Mouse (Mus musculus): ENCODE measurements around the gene Itga5.

The Itga5 gene

GRCm38 (mm10) chr15:103338829-103339165, 27.8 kb downstream of the Itga5 start:
- DNase-seq, result no peak

- DNase-seq, result no peak
Observed at GRCm38 (mm10) chr15:103336996-103337667, 29.4 kb downstream of the Itga5 start.

- DNase-seq, result no peak
Observed at GRCm38 (mm10) chr15:103335488-103336235, 30.9 kb downstream of the Itga5 start.

DNA sequence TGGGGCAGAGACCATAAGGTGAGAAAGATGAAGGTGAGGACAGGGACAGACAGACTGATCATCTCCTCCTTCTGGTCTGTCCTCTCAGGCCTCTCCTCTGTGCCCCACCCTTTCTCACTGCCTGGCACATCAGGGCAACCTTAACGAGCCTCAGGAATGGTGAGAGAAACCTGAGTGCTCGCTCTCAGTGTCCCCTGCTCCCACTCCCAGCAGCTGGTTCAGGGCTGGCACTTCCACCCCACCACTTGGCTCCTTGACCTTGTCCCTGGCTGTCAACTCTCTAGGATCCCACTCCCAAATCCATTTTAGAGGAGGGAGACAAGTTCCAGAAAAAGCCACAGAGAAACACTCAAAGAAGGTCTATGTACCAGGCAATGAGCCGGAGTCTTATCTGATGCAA, 31.5 kb downstream of the Itga5 start:
- no peak for DNase-seq

GRCm38 (mm10) chr15:103334194-103334593, 32.4 kb downstream of the Itga5 start:
- no peak for DNase-seq

DNA sequence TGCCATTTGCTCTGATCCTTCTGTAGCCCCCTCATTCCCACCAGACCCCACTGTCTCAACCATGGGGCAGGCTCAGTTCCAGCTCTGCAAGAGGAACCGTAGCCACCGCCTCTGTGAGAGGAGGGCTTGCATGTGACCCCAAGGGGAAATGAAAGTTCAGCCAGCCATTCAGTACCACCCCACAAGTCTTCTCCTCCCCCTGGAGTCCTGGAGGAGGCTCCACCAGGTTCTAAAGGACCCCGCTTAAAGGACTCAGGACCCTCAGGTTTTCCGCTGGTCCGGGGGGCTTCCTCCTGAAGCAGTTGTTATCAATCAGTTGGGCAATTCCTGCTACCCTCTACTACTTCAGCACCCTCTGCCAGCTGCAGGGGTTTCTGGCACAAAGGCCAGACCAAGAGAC, 32.8 kb downstream of the Itga5 start:
- no peak for DNase-seq

- DNase-seq, result no peak
Observed at GRCm38 (mm10) chr15:103333081-103333615, 33.4 kb downstream of the Itga5 start.

- peak; percentile 94 for DNase-seq
Observed at GRCm38 (mm10) chr15:103323455-103324247, 42.9 kb downstream of the Itga5 start.

GRCm38 (mm10) chr15:103323070-103323454, 43.5 kb downstream of the Itga5 start:
- DNase-seq, result no peak

DNA sequence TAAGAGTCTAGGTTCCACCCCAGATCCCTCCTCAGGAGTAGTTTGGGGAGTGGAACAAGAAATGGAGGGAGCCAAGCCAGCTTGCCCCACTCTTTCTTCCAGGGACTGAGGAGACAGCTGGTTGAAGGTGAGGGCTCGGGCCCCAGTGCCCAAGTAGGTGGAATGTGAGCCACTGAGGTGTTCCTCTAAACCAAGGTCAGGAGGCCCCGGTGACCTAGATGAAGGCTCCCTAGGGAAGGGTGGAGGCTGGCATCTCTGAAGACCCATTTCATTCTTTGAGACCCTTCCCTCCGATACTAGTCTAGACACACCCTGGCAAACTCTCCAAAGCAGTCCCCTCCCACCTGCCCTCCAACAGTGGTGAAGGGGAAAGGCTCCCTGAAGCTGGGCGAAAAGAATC, 44.2 kb downstream of the Itga5 start:
- DNase-seq, result no peak

DNA sequence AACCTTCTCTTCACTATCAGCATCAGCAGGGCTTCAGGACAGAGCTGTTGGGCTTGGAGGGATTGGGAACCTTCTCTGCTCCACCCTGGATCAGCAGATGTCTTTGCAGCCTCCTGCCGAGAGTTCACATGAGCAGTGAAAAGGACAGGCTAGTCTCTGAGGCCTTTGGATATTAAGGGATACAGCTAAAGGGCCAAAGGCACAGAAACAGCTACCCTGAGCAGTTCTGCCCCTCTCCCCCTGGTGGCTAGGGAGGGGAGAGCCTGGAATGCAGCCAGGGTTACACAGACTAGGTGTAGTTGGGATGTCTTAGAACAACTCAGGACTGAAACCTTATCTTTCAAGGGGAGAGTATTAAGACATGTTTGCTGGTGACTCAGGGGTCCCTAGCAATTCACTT, 45.5 kb downstream of the Itga5 start:
- peak; percentile 46 for DNase-seq

DNA sequence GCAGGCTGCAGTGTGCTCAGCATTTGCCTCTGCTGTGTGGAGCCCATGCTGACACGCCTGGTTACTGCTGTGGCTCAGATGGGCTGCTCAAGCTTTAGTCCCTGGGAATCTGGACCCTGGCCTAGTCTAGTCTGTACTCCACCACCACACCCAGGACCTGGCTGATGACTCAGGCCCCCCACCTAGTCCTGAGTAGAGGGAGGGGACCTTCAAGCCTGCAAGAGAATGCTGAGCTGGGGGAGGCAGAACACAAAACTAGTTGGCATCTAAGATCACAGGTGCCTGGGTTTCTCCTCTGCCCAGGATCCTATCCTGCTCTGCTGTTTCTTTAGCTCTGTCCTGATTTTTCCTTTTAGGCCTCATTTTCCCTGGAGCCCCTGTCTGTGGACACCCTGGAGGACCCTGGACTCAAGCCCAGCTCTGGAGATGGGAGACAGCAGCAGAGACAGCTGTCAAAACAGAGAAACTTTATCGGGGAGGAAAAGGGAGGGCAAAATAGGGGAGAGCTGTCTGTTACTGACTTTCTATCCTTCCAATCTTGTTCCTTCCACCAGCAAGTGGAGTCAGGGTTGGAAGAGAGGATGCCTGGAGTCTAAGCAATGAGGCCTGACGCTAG, 48.3 kb downstream of the Itga5 start:
- no peak for DNase-seq

DNA sequence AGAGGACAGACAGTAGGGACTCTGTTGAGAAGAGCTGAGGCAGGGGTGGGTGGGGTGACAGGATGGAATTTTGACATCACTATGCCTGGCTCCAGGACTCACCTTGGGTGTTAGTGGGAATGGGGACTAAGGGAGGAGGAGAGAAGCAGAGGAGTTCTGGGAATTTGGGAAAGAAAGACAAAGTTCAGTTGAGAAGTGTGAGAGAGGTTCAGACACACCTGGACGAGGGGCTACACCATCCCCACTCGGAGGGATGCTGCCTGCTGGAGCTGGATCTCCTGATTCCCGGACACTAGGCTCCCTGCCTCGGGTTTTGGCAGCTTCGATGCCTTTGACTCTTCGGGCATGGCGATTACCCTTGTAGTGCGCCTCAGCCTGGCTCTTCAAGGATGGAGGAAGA, 48.8 kb downstream of the Itga5 start:
- no peak for DNase-seq

DNA sequence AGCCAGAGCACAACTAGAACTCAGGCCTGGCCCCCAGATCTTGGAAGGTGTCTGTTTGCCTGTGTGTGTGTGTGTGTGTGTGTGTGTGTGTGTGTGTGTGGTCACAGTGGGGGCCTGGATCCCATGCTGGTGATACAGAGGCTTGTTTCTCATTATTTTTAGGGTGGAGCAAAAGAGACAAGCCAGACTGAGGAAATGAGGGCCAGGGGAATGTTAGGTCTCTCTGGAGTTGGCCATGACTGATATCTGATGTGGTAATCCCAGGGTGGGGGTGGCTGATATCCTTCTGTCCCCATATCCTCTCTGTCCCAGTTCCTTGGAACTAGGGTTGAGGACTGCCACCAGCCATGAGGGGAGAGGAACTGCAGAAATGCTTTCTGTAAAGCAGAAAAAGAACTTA, 49.4 kb downstream of the Itga5 start:
- DNase-seq, result no peak

DNA sequence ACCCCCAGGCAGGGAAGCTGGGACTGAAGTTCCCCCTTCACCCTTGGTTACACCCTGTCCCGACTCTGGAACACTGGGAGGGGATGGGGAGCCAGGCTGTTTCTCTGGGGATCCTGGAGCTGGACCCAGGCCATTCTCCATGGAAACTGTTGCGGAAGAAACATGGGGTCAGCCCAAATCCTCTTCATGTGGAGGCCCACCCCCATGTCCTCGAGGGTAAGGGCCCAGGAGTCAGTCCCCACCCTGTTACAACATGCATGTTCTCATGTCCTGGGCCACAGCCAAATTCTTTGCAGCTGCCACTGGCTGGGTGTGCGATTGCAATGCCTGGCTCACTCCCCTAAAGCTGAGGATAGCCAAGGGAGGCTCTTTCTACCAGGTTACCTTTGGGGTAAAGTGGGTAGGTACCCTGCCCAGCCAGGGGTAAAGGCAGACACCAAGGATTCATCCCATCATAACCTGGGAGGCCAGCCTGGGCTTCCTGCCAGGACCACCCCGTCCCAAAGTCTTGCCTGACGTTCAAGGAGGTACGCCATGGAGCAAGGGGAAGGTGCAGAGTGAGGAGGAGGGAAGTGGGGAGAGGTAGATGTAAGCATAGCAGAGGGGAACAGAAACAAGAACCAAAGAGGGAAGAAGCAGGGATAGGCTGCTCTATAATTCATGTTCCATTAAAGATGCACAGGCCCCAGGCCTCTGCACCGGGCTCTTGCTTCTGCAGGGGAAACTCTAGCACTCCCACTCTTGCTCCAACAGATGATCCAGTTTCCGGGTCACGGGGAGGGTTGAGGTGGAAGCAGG, 50.4 kb downstream of the Itga5 start:
- no peak for DNase-seq

DNA sequence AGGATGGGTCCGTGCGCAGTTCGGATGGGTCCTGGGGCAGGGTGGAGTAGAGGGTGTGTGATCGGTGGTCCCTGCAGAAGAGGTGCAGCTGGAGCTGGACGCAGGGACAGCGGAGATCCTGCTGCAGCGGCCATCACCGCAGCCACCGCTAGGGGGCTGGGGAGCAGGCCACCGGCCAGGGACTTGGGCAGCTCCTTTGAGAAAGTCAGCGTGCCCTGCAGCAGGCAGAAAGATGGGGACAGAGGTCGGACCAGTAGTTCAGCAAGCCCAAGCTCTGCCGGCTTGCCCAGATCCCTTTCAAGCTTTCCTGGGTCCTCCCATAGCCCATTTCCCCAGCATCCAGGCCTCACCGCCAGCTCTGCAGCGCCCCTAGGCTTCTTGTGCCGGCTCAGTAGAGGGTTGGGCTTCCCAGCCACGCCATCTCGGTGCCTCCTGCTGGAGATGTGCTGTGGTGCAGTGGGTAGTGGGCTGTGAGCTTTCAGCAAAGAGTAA, 51.5 kb downstream of the Itga5 start:
- peak; percentile 85 for DNase-seq

DNA sequence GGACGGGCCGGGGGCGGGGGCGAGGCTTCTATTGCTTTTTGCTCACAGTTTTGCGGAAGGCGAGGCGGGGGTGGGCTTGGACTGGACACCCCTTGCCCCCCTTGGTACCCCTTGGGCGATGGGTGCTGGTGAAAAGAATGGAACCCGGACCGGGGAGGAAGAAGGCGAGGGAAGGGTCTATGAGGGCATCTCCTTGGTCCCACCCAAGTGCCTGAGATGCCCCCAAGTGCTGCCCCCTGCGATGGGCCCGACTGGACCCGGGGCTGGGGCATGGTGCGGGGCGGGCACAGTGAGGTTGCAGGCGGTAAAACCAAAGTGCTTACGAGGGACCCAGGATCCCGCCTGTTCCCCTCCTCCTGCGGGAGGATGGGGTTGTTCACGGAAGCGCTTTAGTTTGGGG, 52.4 kb downstream of the Itga5 start:
- no peak for DNase-seq

- peak; percentile 72 for DNase-seq
Observed at GRCm38 (mm10) chr15:103313495-103314095, 53.0 kb downstream of the Itga5 start.

DNA sequence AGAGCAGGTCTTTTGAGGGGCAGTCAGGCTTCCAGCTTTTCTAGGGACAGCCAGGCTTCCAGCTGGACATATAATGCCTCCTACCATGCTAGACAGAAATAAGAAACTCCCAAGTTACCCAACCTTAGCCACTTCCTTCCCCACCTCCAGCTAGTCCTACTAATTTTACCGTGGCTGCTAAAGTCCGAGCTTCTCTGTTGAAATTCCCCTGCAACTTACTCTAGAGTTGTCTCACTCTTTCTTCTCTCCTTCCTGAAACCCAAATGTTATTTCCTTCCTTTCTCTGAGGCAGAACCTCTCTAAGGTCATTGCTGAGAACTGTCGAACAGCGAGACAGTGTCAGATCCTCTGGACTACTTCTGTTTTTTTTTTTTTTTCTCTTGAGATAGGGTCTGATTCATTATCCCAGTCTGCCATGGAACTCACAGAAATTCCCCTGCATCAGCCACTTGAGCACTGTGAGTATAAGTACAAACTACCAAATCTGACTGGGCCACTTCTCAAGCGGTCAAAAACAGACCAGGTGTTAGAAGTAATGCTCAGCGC, 56.1 kb downstream of the Itga5 start, which contains the start of gene Gpr84:
Gene Gpr84, minus strand, starts transcription at position 248 of the 546 bp plus-strand sequence.
- no peak for DNase-seq

- no peak for DNase-seq
Observed at GRCm38 (mm10) chr15:103308876-103309580, 57.5 kb downstream of the Itga5 start.

Data from kidney, postnatal 14 days (tissue).